Mouse (Mus musculus) thymus, postnatal 25 days (tissue): ENCODE results near the gene Atg5.
"Not testable (repeated sequence)": the region's sequence is repeated elsewhere in the genome, so short reads cannot be mapped to it uniquely, and the experiment has no call there.

Source experiments
- DNase-seq: peaks from one replicate; pipeline ENCODE4 v3.0.0; 2022

Atg5 gene

DNA sequence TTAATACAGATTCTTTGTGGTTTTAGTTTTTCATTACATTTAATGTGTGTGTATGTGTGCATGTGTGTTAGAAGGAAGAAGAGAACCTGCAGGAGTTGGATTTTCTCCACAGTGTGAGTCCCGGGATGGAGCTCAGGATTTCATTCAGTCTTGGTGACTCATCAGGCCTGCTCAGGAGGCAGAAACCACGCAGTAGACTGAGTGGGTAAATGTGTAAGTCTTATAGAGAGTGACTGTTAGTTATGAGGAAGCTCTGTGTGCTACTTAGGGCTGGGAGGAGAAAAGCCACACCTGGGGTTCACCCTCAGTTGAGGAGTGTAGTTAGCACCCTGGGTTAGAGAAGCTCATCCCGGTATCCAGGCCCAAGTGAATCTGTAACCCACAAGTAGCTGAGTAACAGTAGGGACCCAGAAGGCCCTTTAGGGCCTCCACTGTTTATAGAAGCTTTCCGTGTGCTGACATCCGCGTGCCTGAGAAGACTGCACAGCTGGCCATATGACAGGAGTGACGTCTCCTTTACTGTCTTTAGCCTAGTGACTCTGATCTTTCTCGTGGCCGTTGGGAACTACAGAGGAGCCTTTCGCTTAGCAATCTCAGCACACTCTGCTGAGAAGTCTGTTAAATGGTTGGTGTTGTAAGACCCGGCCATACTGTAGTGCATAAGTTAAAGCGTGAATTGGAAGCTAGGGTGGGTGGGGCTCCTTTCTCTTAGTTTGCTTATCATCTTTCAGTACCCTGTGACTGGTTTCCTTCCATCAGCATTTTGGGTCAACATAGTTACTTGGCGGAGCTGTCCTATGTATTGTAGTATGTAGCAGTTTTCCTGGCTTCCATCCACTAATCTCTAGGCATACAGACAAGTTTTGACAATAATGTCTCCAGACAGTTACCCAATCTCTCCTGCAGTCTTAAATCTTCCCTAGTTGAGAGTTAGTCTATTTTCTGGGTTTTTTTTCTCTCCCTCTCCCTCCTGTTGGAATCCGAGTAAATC lies 48.4 kb downstream of the Atg5 start:
- DNase-seq: no peak

DNA sequence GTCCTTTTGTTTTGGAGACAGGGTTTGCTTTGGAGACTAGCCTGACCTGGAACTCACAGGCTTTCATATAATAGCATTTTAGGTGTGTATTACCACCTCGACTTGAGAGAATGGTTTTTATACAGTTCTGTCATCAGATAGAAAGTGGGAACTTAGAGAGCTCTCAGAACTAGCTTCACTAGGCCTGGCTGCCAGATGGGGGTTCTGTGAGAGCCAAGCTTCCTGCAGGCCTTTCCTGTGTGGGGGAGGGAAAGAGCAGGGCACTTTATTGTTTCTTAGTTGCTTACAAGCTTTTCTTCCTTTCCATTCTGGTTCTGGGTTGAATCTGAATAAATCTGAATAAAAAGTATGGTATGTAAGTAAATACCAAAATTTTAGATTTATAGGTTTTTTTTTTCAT lies 54.0 kb downstream of the Atg5 start:
- no peak for DNase-seq

DNA sequence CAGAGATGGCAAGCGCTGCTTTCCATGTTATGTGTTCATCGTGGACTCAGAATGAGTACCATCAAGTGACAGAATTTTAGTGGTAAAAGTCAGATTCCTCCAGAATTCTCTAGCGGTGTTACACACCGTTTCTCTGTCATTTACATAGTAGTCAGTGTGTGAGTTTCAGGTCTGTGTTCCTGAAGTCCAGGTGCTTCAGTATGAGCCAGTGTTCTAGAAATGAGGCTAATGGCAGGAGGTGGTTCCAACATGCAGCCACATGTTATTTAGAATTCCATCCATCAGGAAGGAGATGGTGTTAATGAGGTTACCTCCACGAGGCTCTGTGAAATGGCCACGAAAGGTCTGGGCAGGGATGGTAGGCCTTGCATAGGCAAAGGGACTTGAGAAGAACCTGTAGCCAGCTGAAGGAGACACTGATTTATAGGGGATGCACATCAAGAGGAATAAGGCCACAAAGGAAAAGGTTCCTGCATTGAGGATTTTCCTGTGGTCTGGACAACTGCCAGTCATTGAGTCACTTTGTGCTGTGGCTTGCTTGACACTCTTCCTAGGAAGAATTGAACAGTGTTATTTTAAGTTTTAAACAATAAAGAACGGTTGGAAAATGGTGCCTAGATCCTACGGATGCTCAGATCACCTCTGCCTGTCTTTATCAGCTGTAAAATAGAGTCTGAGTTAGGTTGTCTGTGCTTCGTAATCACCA lies 55.1 kb downstream of the Atg5 start:
- no peak for DNase-seq

DNA sequence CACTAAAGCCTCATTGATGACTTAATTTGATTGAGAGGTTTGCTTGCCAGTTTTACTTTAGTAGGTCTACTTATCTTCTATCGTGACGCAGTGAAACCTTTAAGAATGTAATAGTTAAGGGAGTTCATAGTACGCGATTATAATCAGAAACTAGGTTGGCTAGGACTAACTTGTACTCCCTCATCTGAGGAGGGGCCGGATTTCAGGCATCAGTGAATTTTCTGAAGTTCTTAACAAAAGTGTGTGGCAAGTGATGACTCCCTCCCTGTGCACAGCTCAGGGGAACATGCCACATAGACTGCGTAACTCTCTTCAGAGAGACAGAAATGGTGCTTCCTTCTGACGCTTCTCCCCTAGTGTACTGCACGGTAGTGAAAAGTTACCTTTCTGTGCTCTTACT lies 55.7 kb downstream of the Atg5 start:
- DNase-seq: no peak

DNA sequence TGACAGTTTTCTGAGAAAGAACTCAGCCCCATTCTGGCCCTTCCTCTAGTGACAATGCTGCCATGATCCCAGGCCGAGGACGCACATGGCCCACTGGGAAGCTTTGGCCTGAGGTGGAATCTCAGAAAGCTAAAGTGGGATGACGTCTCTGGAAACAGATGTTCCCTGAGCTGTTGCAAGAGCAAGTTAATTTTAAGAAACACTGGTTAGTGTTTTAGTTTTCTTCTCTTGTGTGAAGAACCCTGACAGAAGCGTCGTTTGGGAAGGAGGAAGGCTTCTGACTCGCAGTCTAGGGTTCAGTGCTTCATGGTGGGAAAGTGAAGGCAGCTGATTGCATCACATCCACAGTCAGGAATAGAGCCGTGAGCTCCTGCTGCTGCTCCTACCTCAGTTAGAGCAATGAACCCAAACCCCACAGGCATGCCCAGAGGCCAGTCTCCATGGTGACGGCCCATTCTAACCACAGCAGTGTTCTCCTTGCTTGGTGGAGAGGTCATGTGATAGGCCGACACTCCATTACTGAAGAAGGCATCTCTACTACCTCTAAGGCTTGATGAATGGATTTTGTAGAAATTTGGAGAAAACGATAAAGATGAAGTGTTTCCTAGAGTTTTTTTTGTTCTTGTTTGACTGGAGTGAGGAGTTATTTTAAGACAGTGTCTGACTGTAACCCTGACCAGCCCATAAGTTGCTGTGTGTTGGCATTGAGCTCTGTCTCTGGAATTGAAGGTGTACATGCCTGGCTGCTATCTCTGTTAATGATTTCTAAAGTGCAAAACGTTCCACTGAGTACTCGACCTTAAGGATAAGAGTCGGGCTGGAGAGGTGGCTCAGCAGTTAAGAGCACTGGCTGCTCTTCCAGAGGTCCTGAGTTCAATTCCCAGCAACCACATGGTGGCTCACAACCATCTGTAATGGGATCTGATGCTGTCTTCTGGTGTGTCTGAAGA lies 57.7 kb downstream of the Atg5 start:
- DNase-seq: no peak

DNA sequence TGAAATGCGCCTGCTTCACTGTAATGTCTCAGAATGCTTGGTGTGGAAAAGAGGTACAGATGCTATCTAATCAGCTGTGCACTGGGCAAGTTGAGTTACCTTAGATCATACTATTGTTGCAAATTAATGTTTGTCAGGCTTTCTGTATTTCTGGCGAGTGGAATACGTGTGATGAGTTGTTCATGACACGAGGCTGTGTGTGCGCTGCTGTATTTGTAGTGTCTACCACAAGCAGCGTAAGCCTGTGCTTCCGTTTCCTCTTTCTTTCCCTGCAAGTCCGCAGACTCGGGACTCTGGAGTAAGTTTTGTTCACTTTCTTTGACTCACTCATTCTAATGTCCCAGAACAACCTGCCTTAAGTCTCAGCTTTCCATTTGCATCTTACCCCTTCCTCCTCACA lies 58.9 kb downstream of the Atg5 start:
- no peak for DNase-seq

DNA sequence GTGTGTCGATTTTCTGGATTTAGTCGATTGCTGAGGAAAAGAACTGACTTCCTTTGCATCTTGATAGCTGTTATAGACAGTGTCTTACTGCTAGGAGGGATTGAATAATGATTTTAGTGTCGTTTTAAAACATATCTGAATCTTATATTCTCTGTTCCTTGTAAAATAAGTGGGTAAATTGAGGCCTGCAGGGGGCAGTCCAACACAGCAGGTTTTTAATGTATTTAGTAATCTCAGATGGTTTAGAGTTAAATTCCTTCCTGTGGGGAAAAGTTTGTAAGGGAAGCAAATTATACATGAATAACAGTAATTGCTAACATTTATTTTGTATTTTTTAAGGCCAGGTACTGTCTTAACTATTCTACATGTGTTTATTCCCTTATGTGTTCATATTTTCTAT lies 60.2 kb downstream of the Atg5 start:
- DNase-seq: peak; percentile 53

DNA sequence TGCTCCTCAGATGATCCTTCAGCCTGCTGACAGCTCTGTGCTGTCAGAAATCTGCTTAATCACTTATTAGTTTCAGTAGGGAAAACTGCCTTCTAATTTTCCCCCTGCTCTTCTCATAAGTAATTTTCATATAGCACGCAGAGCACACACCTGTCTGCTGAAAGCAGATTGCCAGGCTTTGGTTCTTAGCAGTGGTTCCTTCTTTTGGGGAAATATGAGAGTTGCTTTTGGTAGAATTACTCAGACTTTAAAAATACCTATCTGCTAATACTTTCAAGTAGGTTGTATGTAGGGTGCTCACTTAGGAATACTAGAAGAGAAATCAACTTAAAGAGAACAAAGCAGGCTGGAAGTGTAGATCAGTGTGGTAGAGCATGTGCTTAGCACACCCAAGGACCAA lies 62.6 kb downstream of the Atg5 start:
- no peak for DNase-seq

DNA sequence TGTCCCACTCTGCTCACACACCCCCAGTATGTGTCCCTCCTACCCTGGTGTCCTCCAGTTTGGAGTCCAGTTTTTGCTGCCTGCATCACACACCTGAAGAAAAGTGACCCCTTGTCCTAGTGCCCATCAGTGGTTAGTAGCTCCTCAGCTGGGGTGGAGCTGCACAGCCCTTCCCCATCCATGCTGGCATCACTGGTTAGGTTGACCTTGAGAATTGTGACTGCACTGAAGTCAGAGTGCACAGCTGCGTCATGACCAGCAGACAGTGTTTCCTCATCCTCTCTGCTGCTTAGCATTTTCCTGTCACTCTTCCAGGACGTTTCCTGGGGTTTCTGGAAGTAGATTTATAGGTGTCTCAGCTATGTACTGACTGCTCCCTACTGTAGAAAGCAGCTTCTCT lies 63.3 kb downstream of the Atg5 start:
- no peak for DNase-seq

DNA sequence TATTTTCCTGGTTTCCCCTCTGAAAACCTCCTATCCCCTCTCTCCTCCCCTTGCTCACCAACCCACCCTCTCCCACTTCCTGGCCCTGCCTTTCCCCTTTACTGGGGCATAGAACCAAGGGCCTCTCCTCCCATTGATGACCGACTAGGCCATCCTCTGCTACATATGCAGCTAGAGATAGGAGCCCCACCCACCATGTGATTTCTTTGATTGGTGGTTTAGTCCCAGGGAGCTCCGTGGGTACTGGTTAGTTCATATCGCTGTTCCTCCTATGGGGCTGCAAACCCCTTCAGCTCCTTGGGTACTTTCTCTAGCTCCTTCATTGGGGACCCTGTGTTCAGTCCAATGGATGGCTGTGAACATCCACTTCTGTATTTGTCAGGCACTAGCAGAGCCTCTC lies 64.5 kb downstream of the Atg5 start:
- DNase-seq: not testable (repeated sequence)

DNA sequence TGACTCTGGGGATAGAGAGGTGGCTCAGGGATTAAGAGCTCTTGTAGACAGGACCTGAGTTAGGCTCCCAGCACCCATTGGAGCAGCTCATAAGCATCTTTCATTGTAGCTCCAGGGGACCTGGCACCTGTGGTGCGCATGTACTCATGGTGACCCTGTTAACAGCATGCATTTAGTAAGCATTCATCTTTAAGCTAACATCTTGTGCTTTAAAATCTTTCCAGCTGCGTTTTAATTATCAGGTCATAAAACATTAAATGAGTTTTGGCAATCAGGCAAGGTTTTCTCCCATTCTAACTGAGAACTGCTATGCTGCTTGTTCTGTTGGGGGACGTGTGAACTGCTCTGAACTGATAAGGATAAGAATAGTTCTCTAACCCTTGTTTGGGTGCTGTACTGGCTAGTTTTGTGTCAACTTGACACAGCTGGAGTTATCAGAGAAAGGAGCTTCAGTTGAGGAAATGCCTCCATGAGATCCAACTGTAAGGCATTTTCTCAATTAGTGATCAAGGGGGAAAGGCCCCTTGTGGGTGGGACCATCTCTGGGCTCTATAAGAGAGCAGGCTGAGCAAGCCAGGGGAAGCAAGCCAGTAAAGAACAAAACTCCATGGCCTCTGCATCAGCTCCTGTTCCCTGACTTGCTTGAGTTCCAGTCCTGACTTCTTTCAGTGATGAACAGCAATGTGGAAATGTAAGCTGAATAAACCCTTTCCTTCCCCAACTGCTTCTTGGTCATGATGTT lies 68.7 kb downstream of the Atg5 start:
- DNase-seq: not testable (repeated sequence)

DNA sequence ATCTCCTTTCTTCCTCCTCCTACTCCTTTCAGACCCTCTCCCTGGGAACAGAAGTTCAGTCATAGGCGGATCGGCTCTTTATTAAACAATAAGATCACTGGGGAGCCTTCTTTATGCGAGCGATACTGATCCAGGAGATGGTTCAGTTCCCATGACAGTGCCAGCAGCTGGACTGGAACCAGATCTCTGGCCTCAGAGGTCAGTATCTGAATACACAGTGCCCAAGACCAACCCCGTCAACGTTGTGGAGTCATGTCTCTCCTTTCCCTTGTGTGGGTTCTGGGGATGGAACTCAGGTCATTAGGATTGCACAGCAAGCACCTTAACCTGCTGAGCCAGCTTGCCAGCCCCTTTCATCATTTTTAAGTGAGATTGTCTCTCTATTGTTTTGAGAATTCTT lies 70.4 kb downstream of the Atg5 start:
- no peak for DNase-seq

DNA sequence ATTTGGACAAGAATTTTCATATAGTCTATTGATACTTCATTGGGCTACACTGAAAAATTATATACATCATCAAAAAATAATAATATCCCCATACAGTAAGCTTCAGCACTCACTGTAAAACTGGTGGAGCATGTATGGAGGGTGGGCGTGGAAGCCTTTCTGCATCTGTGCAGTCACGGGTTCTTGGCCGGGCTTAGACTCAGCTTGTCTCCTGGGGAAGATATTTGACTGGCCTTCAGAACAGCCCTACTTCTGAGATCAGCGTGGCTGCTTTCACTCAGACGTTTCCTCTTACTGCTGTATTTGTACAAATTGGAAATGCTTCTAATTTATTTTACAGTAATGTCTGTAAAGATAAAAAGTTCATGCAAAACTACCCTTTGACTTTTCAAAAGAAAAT lies 71.2 kb downstream of the Atg5 start:
- no peak for DNase-seq

DNA sequence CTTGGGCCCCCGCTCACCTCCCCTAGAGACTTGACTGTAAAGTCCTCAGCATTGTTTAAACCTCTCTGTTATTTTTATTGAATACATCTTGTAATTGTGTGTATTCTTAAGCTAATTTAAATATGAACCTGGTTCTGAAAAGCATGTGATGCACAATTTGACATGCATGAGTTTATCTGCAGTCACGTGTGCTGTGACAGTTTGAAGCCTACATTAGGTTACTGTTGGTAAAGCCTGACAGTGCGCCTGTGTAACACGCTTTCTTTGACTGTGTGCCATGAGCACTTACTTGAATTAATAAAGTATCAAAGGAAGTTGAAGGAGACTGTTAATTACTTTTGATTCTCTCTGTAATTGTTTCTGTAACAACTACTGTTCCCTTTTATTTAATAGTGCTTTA lies 72.8 kb downstream of the Atg5 start:
- DNase-seq: no peak

DNA sequence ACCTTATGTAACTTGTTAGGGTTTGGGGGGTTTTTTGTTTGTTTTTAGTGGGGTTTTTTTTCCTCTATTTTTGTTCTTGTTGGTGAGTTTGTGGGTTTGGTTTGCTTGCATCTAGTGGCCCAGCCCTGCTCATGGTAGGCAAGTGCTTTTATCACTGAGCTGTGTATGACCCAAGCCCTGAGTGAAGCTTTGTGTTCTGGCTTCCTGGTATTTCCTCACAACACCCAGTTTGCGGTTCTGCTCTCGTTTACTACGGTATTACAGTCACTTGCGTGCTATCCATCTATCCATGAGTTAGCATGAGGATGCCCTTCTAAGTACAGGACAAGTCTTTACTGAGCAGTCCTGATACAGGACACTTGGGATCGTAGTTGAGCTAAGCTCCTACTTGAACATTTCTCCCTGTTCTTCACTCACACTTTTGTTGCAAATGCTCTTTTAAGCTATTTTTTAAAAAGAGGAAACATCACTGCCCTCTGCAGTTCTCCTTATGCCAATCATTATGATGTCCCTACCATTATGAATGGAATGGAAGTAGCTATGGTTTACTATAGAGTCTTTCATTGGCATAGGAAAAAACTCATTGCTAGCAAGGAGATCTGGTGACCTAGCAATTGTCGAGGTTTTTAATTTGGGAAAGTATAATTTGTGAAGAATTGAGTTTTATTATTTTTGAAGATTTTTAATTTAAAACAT lies 73.8 kb downstream of the Atg5 start:
- DNase-seq: no peak

DNA sequence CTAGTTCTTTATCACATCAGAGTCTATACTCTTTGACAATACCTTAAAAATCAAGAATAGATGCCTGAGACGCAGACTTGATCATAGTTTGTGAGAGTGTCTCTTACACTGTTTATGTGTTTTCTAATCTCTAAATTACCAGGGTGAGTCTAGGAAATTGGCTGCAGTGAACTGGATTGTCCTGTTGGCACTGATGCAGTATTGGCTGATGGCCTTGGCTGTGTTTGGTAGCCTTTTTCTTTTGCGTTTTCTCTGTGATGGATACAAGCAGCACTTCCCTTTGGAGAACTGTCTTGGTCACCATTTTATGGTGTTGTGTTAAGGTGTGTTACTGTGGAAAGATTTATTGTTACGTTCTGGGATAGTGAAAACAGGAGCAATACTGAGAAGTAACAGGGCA lies 75.2 kb downstream of the Atg5 start:
- no peak for DNase-seq

DNA sequence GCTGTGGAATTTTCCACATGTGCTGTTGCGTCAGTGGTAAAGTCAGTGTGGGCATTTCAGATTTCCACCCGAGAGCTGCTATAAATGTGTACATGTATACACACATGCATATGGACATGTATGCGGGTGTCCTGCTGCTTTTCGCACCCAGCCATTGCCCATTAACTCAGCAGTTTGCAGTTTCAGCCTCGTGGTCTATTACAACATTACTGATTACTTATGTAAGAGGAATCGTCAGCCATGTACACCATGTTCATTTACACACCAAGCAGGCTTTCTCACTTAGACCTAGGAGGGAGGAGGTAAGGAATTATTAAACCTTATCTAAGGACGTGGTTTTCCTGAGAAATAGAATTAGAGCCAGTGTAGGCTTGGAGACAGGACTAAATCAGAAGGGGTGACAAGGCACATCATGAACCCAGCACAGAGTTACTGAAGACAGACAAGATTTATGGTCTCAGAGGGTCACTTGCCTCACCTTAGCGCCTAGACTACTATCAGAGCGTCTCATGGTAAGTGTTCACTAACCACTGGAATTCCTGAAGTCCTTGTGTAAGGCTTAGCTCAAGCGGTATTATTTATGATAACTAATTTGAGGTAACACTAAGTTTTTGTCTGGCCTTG lies 79.5 kb downstream of the Atg5 start:
- no peak for DNase-seq

DNA sequence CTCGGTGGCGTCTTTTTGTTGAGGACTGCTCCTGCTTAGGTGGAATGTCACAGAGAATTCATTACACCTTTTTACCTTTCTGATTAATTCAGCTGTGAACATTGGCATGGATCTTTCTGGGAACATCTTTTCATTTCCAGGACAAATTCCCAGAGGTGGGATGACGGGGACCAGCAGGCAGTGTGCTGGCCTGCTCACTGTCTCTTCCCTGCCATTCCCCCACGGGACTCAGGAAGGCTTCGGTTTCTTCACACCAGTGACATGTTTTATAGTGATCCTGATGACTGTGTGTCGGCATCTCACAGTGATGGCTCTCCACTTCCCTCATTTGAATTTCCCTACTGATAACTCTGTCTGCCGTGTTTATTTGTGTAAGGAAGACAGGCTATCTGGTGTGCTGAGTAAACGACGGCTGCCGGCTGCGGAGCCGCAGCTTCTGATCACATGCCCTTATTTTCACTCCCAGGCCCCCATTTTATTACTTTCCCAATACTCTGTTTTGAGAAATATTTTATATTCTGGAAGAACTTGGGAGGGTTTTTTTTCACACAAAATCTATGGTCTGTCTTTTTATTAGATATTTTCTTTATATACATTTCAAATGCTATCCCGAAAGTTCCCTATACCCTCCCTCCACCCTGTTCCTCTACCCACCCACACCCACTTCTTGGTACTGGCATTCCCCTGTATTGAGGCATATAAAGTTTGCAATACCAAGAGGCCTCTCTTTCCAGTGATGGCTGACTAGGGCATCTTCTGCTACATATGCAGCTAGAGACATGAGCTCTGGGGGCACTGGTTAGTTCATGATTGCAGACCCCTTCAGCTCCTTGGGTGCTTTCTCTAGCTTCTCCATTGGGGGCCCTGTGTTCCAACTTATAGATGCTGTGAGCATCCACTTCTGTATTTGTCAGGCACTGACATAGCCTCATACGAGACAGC lies 80.6 kb downstream of the Atg5 start:
- no peak for DNase-seq

DNA sequence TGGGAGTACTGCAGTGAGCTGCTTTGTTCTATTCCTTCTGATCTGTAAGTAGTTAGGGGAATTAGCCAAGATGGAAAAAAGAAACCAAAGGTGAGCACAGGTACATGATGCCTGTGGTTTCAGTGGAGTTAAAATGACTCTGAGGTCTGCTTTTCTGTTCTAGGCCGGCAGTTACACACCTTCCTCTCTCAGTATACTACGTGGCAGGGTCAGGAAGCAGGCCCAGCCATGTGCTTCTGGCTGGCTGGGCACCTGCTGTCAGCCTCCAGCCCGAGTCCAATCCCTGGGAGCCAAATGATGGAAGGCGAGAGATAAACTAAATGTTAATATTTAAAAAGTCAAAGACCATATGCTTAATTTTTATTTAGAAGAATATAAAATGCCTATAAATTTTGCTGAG lies 85.3 kb downstream of the Atg5 start:
- DNase-seq: no peak

DNA sequence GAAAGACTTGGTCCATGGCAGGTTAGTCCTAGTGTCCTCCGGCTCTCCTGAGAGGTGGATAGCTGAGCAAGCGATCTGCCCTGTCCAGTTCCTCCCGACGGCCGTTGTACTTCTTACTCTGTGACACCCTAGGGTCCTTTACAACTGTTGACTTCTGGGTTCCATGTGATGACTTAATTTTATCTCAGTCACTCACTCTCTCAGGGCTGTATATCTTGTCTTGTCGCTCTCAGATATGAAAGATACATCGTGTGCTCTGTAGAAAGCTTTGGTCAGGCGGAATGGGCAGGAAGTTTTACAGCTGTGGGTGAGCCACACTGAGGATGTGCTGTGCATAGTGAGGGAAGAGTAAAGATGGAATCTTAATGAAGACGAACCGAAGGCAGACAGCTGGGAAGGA lies 86.2 kb downstream of the Atg5 start:
- no peak for DNase-seq
